Mouse (Mus musculus) heart, embryonic 13.5 days (tissue): Measurements from ENCODE around the gene Rpusd4. TPM values are rescaled to one million over a fixed set of nuclear protein-coding genes. Genes with fewer than 3 reads are reported as not detected.

ENCODE experiments used
- ATAC-seq: fragments of 200-750 bp; cut with Nextera tagmentation; 2 replicates; pipeline ENCODE4 v1.8.0; 2017; ENCODE audit warnings: moderate TSS enrichment; ENCODE audit not compliant: insufficient number of reproducible peaks, low FRiP score, low TSS enrichment; ENCODE audit errors: extremely low read depth
- H3K27ac ChIP-seq: fragments of 300-500 bp; sonication (generic); replicated peaks from 2 replicates; pipeline ENCODE4 v1.5.1; 2015; ENCODE audit warnings: moderate library complexity, mild to moderate bottlenecking, inconsistent platforms
- H3K27me3 ChIP-seq: fragments of 300-500 bp; sonication (generic); replicated peaks from 2 replicates; pipeline ENCODE4 v1.6.1; 2015; ENCODE audit warnings: mild to moderate bottlenecking, inconsistent platforms
- H3K36me3 ChIP-seq: fragments of 300-500 bp; sonication (generic); 2 replicates; pipeline ENCODE4 v1.6.1; 2015; ENCODE audit warnings: mild to moderate bottlenecking, inconsistent platforms
- H3K4me1 ChIP-seq: fragments of 300-500 bp; sonication (generic); 2 replicates; pipeline ENCODE4 v1.6.1; 2015; ENCODE audit warnings: inconsistent platforms
- H3K4me2 ChIP-seq: fragments of 300-500 bp; sonication (generic); 2 replicates; pipeline ENCODE4 v1.6.1; 2015; ENCODE audit warnings: inconsistent platforms, mild to moderate bottlenecking, moderate library complexity
- H3K4me3 ChIP-seq: fragments of 300-500 bp; sonication (generic); 2 replicates; pipeline ENCODE4 v1.5.1; 2015; ENCODE audit warnings: moderate library complexity, mild to moderate bottlenecking, inconsistent platforms
- H3K9ac ChIP-seq: fragments of 300-500 bp; sonication (generic); 2 replicates; pipeline ENCODE4 v1.6.1; 2015; ENCODE audit warnings: inconsistent platforms, mild to moderate bottlenecking, moderate library complexity
- H3K9me3 ChIP-seq: fragments of 300-500 bp; sonication (generic); 2 replicates; pipeline ENCODE4 v1.6.1; 2016; ENCODE audit warnings: inconsistent platforms
- WGBS: fragments of 180-500 bp; shearing (Covaris S2); methylation state at CpG from one replicate; pipeline ENCODE4 v1.1.7; 2015; ENCODE audit warnings: mixed read lengths; 5-methylcytosine and 5-hydroxymethylcytosine counted together
- polyA plus RNA-seq: library from polyadenylated mRNA; unstranded; fragments of >200 nt; fragmentation: Nextera tagmentation; extraction: Ambion mirVana; gene quantifications from 2 replicates; pipeline ENCODE4 v1.2.1, GENCODE M21; 2015

Gene Rpusd4
- polyA plus RNA-seq, result 19.4 and 22.1 TPM in 2 replicates

GRCm38 (mm10) chr9:35267146-35267975 is at the start of gene Rpusd4, which contains the start of gene Fam118b:
Gene Rpusd4, plus strand, starts transcription at chr9:35267865.
Gene Fam118b, minus strand, starts transcription at chr9:35267805.
- Histone ChIP-seq H3K27me3 (no peaks in the 10 kb centered on the region), H3K9ac (peak within 1 kb of the TSS; percentile 91), H3K4me3 (peak within 1 kb of the TSS; percentile 81), H3K9me3 (no peaks in the 10 kb centered on the region), H3K4me1 (peaks cover 31% of the 10 kb centered on the region), H3K4me2 (peak within 1 kb of the TSS; percentile 94), H3K27ac (peak within 1 kb of the TSS; percentile 79), H3K36me3 (peaks cover 29% of the 10 kb centered on the region)
- WGBS, result under 1% methylated on average over 56 of the region's 62 CpGs
- ATAC-seq, result peak; percentile 93

DNA sequence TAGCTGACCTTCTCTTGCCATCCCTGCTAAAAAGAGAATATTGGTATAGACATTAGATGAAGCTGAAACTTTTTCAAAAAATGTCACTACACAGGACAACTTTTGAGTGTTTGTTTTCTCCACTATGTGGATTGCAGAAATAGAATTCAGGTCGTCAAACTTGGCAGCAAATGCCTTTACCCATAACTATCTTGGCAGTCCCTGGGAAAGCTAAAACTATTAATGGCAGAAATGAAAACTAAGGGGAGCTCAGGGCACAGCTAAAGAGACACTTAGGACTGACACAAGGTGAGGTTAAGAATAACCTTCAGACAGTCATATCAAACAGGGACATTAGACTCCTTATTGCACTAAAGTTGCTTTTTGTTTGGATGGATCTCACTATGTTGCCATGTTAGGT is 49.7 kb upstream of the Rpusd4 start:
- ATAC-seq, result no peak
- no peaks in the 10 kb centered on the region for H3K27me3 ChIP-seq
- H3K4me2 ChIP-seq, result no peak overlapping the region
- peaks cover 93% of the 10 kb centered on the region for H3K36me3 ChIP-seq
- no peak overlapping the region for H3K27ac ChIP-seq
- H3K4me3 ChIP-seq, result no peak overlapping the region
- no peak overlapping the region for H3K9ac ChIP-seq
- WGBS, result 56% methylated on average over 1 of the region's 1 CpGs
- H3K9me3 ChIP-seq, result no peaks in the 10 kb centered on the region
- no peaks in the 10 kb centered on the region for H3K4me1 ChIP-seq

GRCm38 (mm10) chr9:35223466-35223865 is 44.2 kb upstream of the Rpusd4 start:
- ATAC-seq, result no peak
- Histone ChIP-seq H3K9ac (no peak overlapping the region), H3K36me3 (peaks cover 74% of the 10 kb centered on the region), H3K4me2 (no peak overlapping the region), H3K27ac (no peak overlapping the region), H3K4me3 (no peak overlapping the region), H3K27me3 (no peaks in the 10 kb centered on the region), H3K4me1 (no peaks in the 10 kb centered on the region), H3K9me3 (no peaks in the 10 kb centered on the region)
- WGBS, result 91% methylated on average over 3 of the region's 3 CpGs

- Histone ChIP-seq H3K27ac (no peak overlapping the region), H3K27me3 (no peaks in the 10 kb centered on the region), H3K4me2 (no peak overlapping the region), H3K36me3 (peaks cover 60% of the 10 kb centered on the region), H3K9me3 (no peaks in the 10 kb centered on the region), H3K4me1 (no peaks in the 10 kb centered on the region), H3K9ac (no peak overlapping the region), H3K4me3 (no peak overlapping the region)
- 90% methylated on average over 3 of the region's 3 CpGs for WGBS
- no peak for ATAC-seq
Observed at GRCm38 (mm10) chr9:35228671-35229070, 39.0 kb upstream of the Rpusd4 start.

DNA sequence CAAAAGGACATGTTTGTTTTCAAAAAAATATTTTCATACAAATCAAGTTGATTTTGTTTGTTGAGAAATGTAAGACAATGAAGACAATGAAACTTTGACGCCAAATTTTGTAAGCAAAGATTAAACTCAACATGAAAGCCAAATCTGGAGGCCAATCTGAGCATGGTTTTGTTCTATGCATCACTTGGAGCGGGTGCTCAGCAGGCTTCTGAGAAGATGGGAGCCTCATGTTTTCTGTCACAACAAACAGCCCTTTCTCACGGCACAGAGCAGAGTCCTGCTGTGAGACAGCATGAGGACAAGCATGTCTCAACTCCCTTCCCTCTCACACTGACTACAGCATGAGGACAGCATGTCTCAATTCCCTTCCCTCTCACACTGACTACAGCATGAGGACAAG is 31.7 kb upstream of the Rpusd4 start:
- H3K9ac ChIP-seq, result no peak overlapping the region
- no peaks in the 10 kb centered on the region for H3K9me3 ChIP-seq
- H3K4me1 ChIP-seq, result peaks cover 13% of the 10 kb centered on the region
- H3K36me3 ChIP-seq, result peaks cover 43% of the 10 kb centered on the region
- H3K4me3 ChIP-seq, result no peak overlapping the region
- no peaks in the 10 kb centered on the region for H3K27me3 ChIP-seq
- no peak for ATAC-seq
- H3K27ac ChIP-seq, result no peak overlapping the region
- 52% methylated on average over 3 of the region's 3 CpGs for WGBS
- no peak overlapping the region for H3K4me2 ChIP-seq

DNA sequence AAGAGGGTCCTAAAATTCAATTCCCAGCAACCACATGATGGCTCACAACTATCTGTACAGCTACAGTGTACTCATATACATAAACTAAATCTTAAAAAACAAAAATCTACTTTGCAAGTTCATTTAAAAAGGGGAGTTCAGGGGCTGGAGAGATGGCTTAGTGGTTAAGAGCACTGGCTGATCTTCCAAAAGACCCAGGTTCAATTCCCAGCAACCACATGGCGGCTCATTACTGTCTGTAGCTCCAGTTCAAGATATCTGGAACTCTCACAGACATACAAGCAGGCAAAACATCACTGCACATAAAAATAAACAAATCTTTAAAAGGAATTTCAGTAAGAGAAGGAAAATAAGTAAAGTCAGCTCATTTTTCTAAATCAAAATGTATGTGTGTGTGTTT is 29.3 kb upstream of the Rpusd4 start:
- no peak for ATAC-seq
- Histone ChIP-seq H3K9ac (no peak overlapping the region), H3K4me1 (peaks cover 13% of the 10 kb centered on the region), H3K4me3 (no peak overlapping the region), H3K4me2 (no peak overlapping the region), H3K27me3 (no peaks in the 10 kb centered on the region), H3K27ac (0 out of 2 replicates have a peak overlapping the region, but pooled peaks have one; percentile 32), H3K9me3 (no peaks in the 10 kb centered on the region), H3K36me3 (peaks cover 22% of the 10 kb centered on the region)
- 85% methylated on average over 1 of the region's 1 CpGs for WGBS

GRCm38 (mm10) chr9:35238915-35239571 is 28.6 kb upstream of the Rpusd4 start:
- H3K36me3 ChIP-seq, result peaks cover 15% of the 10 kb centered on the region
- no peak overlapping the region for H3K4me3 ChIP-seq
- no peak overlapping the region for H3K4me2 ChIP-seq
- 46% methylated on average over 6 of the region's 6 CpGs for WGBS
- peak overlapping the region; percentile 32; the same call in 1 of the 2 replicates for H3K27ac ChIP-seq
- H3K27me3 ChIP-seq, result no peaks in the 10 kb centered on the region
- H3K9ac ChIP-seq, result no peak overlapping the region
- no peak; the same call in 1 of the 2 replicates for ATAC-seq
- no peaks in the 10 kb centered on the region for H3K9me3 ChIP-seq
- H3K4me1 ChIP-seq, result peaks cover 13% of the 10 kb centered on the region

GRCm38 (mm10) chr9:35239734-35240133 is 27.9 kb upstream of the Rpusd4 start:
- no peak overlapping the region for H3K4me3 ChIP-seq
- peaks cover 8% of the 10 kb centered on the region; the same call in 1 of the 2 replicates for H3K36me3 ChIP-seq
- peaks cover 13% of the 10 kb centered on the region for H3K4me1 ChIP-seq
- H3K4me2 ChIP-seq, result no peak overlapping the region
- peak overlapping the region; percentile 32; the same call in 1 of the 2 replicates for H3K27ac ChIP-seq
- no peak for ATAC-seq
- no peaks in the 10 kb centered on the region for H3K27me3 ChIP-seq
- H3K9ac ChIP-seq, result no peak overlapping the region
- WGBS, result 55% methylated on average over 1 of the region's 1 CpGs
- H3K9me3 ChIP-seq, result no peaks in the 10 kb centered on the region

- peaks cover 15% of the 10 kb centered on the region for H3K4me1 ChIP-seq
- no peaks in the 10 kb centered on the region for H3K36me3 ChIP-seq
- no peaks in the 10 kb centered on the region for H3K9me3 ChIP-seq
- ATAC-seq, result no peak
- WGBS, result 83% methylated on average over 2 of the region's 2 CpGs
- H3K4me2 ChIP-seq, result no peak overlapping the region
- H3K27me3 ChIP-seq, result no peaks in the 10 kb centered on the region
- H3K4me3 ChIP-seq, result no peak overlapping the region
- H3K9ac ChIP-seq, result no peak overlapping the region
- H3K27ac ChIP-seq, result no peak overlapping the region
Observed at GRCm38 (mm10) chr9:35247405-35247804, 20.3 kb upstream of the Rpusd4 start.

DNA sequence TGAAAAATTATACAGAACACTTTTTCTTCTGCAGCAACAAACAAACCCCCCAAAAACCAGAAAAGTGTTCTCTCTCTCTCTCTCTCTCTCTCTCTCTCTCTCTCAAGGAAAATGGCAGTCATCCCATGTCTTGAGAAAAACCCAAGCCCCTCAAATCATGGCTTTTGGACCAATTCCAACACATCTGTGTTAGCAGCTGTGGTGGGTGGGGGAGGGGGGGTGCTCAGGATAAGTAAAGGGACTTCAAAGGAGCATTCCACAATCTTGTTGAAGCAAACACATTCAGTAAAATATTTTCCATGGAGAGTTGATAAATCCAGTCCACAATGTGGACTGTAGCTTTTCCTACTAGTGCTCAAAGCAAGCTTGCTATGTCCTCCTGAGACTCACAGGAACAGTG is 18.2 kb upstream of the Rpusd4 start:
- peaks cover 15% of the 10 kb centered on the region for H3K4me1 ChIP-seq
- H3K27me3 ChIP-seq, result no peaks in the 10 kb centered on the region
- ATAC-seq, result no peak
- no peak overlapping the region for H3K4me3 ChIP-seq
- no peaks in the 10 kb centered on the region for H3K9me3 ChIP-seq
- H3K27ac ChIP-seq, result no peak overlapping the region
- no peaks in the 10 kb centered on the region for H3K36me3 ChIP-seq
- no peak overlapping the region for H3K4me2 ChIP-seq
- H3K9ac ChIP-seq, result no peak overlapping the region

DNA sequence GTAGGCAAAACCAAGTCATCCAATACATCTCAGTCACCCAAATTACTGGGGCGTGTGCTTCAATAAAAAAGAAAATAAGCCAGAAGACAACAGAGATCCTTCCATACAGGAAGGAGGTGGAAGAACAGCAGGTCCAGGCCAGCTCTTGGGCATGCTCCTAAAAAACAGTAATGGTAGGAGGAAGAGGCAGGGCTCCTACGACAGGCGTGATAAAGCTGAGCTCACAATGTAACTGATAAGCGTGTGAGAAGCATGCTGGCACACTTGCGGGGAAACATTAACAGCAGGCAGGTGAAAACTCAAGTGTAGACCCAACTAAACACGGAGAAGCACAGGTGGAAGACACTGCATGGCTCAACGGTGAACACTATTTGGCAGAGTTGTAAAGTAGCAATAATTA is 10.3 kb upstream of the Rpusd4 start:
- Histone ChIP-seq H3K4me3 (no peak overlapping the region), H3K9ac (no peak overlapping the region), H3K9me3 (no peaks in the 10 kb centered on the region), H3K36me3 (0 out of 2 replicates have a peak, but pooled peaks cover 5% of the 10 kb centered on the region), H3K27me3 (no peaks in the 10 kb centered on the region), H3K27ac (no peak overlapping the region), H3K4me2 (no peak overlapping the region), H3K4me1 (peaks cover 6% of the 10 kb centered on the region; the same call in 1 of the 2 replicates)
- ATAC-seq, result no peak
- WGBS, result 60% methylated on average over 7 of the region's 7 CpGs
